Mouse (Mus musculus): ENCODE measurements around the gene Vwf. TPM values are rescaled to one million over a fixed set of nuclear protein-coding genes. Genes with fewer than 3 reads are reported as not detected.
A peak's percentile ranks its signal among the peaks of the same experiment; 100 is the strongest.

The Vwf gene
- total RNA-seq, 1 experiment from 2014 or later, result 15.3 TPM

- ATAC-seq (replicated peaks; ENCODE audit: low read depth, poor library complexity, severe bottlenecking), result no peak
Observed at GRCm38 (mm10) chr6:125711261-125711660, 164.7 kb downstream of the Vwf start.

GRCm38 (mm10) chr6:125726408-125726807 lies 179.8 kb downstream of the Vwf start:
- ATAC-seq (replicated peaks; ENCODE audit: low read depth, poor library complexity, severe bottlenecking), result 0 out of 2 replicates have a peak, but pooled peaks have one; percentile 36

GRCm38 (mm10) chr6:125727484-125727911 lies 180.9 kb downstream of the Vwf start:
- no peak for ATAC-seq (replicated peaks; ENCODE audit: low read depth, poor library complexity, severe bottlenecking)

- ATAC-seq (replicated peaks; ENCODE audit: low read depth, poor library complexity, severe bottlenecking), result no peak
Observed at GRCm38 (mm10) chr6:125729471-125729870, 182.9 kb downstream of the Vwf start.

- ATAC-seq (replicated peaks; ENCODE audit: low read depth, poor library complexity, severe bottlenecking), result no peak
Observed at GRCm38 (mm10) chr6:125729986-125730535, 183.5 kb downstream of the Vwf start.

Other genes with a start within 250 kb of the Vwf start
- gene Ltbr, start 232.9 kb upstream of the Vwf start, total RNA-seq (2017), result 23.2 and 25.0 TPM in 2 replicates
- 0.55 and 0.63 TPM in 2 replicates for gene Scnn1a, start 226.1 kb upstream of the Vwf start, total RNA-seq (2017)
- 28.3 and 33.1 TPM in 2 replicates for gene Tnfrsf1a, start 197.4 kb upstream of the Vwf start, total RNA-seq (2017)
- gene Plekhg6, start 166.0 kb upstream of the Vwf start, total RNA-seq (2017), result not detected in 2 replicates
- gene Cd9, start 52.0 kb upstream of the Vwf start, total RNA-seq (2017), result 54.4 and 64.8 TPM in 2 replicates
- not detected in 2 replicates for gene Ano2, start 143.6 kb downstream of the Vwf start, total RNA-seq (2017)

All from common myeloid progenitor, adult 5-6 weeks (primary cell).